Mouse (Mus musculus): ENCODE data around the gene Plxna4. TPM values are rescaled to one million over a fixed set of nuclear protein-coding genes. Genes with fewer than 3 reads are reported as not detected.

Gene Plxna4
- polyA plus RNA-seq, 1 experiment from 2014 or later, result 1.8 TPM

- WGBS, result 58% methylated on average over 4 of the region's 4 CpGs
- no peak overlapping the region for H3K4me3 ChIP-seq (ENCODE audit: low read depth, low read length)
Observed at GRCm38 (mm10) chr6:32212439-32212838, 375.6 kb downstream of the Plxna4 start.

GRCm38 (mm10) chr6:32210139-32210538 is 377.9 kb downstream of the Plxna4 start:
- Histone ChIP-seq H3K36me3 (ENCODE audit: control insufficient read depth, insufficient read depth, low read length) (no peaks in the 10 kb centered on the region), H3K4me3 (ENCODE audit: low read depth, low read length) (no peak overlapping the region), H3K27me3 (replicated peaks; ENCODE audit: control insufficient read depth, insufficient read depth, low read length) (no peaks in the 10 kb centered on the region), H3K27ac (ENCODE audit: low read depth, low read length) (no peak overlapping the region), H3K9me3 (ENCODE audit: control insufficient read depth, low read length) (no peaks in the 10 kb centered on the region), H3K4me2 (no peak overlapping the region), H3K4me1 (replicated peaks; ENCODE audit: control insufficient read depth, insufficient read depth, low read length) (no peaks in the 10 kb centered on the region), H3K9ac (ENCODE audit: low read depth, low read length) (no peak overlapping the region)
- DNase-seq (ENCODE audit: low spot score), result no peak
- 71% methylated on average over 7 of the region's 7 CpGs for WGBS
- no peak for ATAC-seq (replicated peaks; ENCODE audit: low FRiP score)

More at GRCm38 (mm10) chr6:32212439-32212838, 375.6 kb downstream of the Plxna4 start:
- ATAC-seq (replicated peaks; ENCODE audit: low FRiP score) (no peak), DNase-seq (ENCODE audit: low spot score) (no peak)
- H3K27ac ChIP-seq (ENCODE audit: low read depth, low read length), result no peak overlapping the region
- H3K9me3 ChIP-seq (ENCODE audit: control insufficient read depth, low read length), result no peaks in the 10 kb centered on the region
- no peaks in the 10 kb centered on the region for H3K36me3 ChIP-seq (ENCODE audit: control insufficient read depth, insufficient read depth, low read length)
- H3K4me1 ChIP-seq (replicated peaks; ENCODE audit: control insufficient read depth, insufficient read depth, low read length), result no peaks in the 10 kb centered on the region
- no peak overlapping the region for H3K9ac ChIP-seq (ENCODE audit: low read depth, low read length)
- no peak overlapping the region for H3K4me2 ChIP-seq
- H3K27me3 ChIP-seq (replicated peaks; ENCODE audit: control insufficient read depth, insufficient read depth, low read length), result no peaks in the 10 kb centered on the region

GRCm38 (mm10) chr6:32208951-32209350 is 379.0 kb downstream of the Plxna4 start:
- Histone ChIP-seq H3K4me2 (no peak overlapping the region), H3K27ac (ENCODE audit: low read depth, low read length) (no peak overlapping the region), H3K9me3 (ENCODE audit: control insufficient read depth, low read length) (no peaks in the 10 kb centered on the region), H3K4me1 (replicated peaks; ENCODE audit: control insufficient read depth, insufficient read depth, low read length) (no peaks in the 10 kb centered on the region), H3K9ac (ENCODE audit: low read depth, low read length) (no peak overlapping the region), H3K4me3 (ENCODE audit: low read depth, low read length) (no peak overlapping the region), H3K36me3 (ENCODE audit: control insufficient read depth, insufficient read depth, low read length) (no peaks in the 10 kb centered on the region), H3K27me3 (replicated peaks; ENCODE audit: control insufficient read depth, insufficient read depth, low read length) (no peaks in the 10 kb centered on the region)
- no peak for ATAC-seq (replicated peaks; ENCODE audit: low FRiP score)
- WGBS, result 78% methylated on average over 7 of the region's 7 CpGs
- DNase-seq (ENCODE audit: low spot score), result no peak

DNA sequence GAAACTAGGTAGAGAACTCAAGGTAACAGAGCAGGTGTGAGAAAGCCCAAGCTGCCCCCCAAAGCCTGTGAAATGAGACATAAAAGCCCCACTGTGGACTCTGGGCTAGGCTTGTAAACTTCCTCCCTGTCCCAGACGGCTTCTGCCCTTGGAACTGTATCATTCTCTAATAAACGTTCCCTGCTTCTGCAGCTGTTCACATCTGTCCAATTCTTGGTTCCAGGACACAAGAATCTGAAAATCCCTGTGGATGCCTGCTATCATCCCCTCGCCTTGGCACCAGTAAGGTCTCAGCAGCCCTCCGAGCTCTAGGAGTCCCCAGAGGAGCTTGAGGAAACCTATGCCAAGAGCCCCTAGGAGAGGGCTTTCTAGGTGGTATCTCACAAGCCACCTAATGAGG is 383.7 kb downstream of the Plxna4 start:
- WGBS, result 71% methylated on average over 4 of the region's 4 CpGs

GRCm38 (mm10) chr6:32203389-32203788 is 384.6 kb downstream of the Plxna4 start:
- Histone ChIP-seq H3K4me1 (replicated peaks; ENCODE audit: control insufficient read depth, insufficient read depth, low read length) (no peaks in the 10 kb centered on the region), H3K9me3 (ENCODE audit: control insufficient read depth, low read length) (no peaks in the 10 kb centered on the region), H3K27ac (ENCODE audit: low read depth, low read length) (no peak overlapping the region), H3K36me3 (ENCODE audit: control insufficient read depth, insufficient read depth, low read length) (no peaks in the 10 kb centered on the region), H3K9ac (ENCODE audit: low read depth, low read length) (no peak overlapping the region), H3K4me2 (no peak overlapping the region), H3K4me3 (ENCODE audit: low read depth, low read length) (no peak overlapping the region), H3K27me3 (replicated peaks; ENCODE audit: control insufficient read depth, insufficient read depth, low read length) (no peaks in the 10 kb centered on the region)
- ATAC-seq (replicated peaks; ENCODE audit: low FRiP score) (no peak), DNase-seq (ENCODE audit: low spot score) (no peak)
- WGBS, result 55% methylated on average over 4 of the region's 4 CpGs

More for the DNA sequence above, 383.7 kb downstream of the Plxna4 start:
- Histone ChIP-seq H3K4me2 (no peak overlapping the region), H3K27me3 (replicated peaks; ENCODE audit: control insufficient read depth, insufficient read depth, low read length) (no peaks in the 10 kb centered on the region), H3K9ac (ENCODE audit: low read depth, low read length) (no peak overlapping the region), H3K4me1 (replicated peaks; ENCODE audit: control insufficient read depth, insufficient read depth, low read length) (no peaks in the 10 kb centered on the region), H3K4me3 (ENCODE audit: low read depth, low read length) (no peak overlapping the region), H3K9me3 (ENCODE audit: control insufficient read depth, low read length) (no peaks in the 10 kb centered on the region), H3K36me3 (ENCODE audit: control insufficient read depth, insufficient read depth, low read length) (no peaks in the 10 kb centered on the region), H3K27ac (ENCODE audit: low read depth, low read length) (no peak overlapping the region)
- DNase-seq (ENCODE audit: low spot score), result no peak
- no peak for ATAC-seq (replicated peaks; ENCODE audit: low FRiP score)

DNA sequence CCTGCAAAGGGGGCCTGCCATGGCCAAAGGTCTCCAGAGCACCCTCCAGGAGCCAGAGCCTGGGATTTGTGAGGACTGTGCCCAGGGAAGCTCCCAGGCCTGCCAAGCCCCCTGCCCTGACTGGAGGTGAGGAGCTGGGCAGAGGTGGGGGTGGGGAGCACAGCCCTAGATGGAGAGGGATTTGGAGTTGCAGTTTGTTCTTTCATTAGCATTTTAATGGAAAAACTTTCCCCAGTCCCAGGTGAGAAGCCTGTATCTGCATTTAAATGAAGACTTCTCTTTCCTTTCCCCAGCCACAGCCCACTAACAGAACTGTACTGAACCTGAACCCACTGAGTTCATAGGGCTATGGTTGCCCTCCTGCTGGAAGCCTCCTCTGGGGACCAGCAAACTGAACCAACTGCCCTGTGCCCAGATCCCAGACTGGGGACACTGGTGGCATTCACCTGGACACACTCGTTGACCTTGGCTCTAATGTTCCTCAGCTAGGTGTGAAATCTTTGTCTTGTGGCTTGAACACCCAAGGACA is 385.3 kb downstream of the Plxna4 start:
- DNase-seq (ENCODE audit: low spot score), result no peak
- Histone ChIP-seq H3K36me3 (ENCODE audit: control insufficient read depth, insufficient read depth, low read length) (no peaks in the 10 kb centered on the region), H3K27me3 (replicated peaks; ENCODE audit: control insufficient read depth, insufficient read depth, low read length) (no peaks in the 10 kb centered on the region), H3K9me3 (ENCODE audit: control insufficient read depth, low read length) (no peaks in the 10 kb centered on the region), H3K4me2 (no peak overlapping the region), H3K27ac (ENCODE audit: low read depth, low read length) (no peak overlapping the region), H3K4me3 (ENCODE audit: low read depth, low read length) (no peak overlapping the region), H3K4me1 (replicated peaks; ENCODE audit: control insufficient read depth, insufficient read depth, low read length) (no peaks in the 10 kb centered on the region), H3K9ac (ENCODE audit: low read depth, low read length) (no peak overlapping the region)
- WGBS, result 43% methylated on average over 1 of the region's 1 CpGs
- no peak for ATAC-seq (replicated peaks; ENCODE audit: low FRiP score)

DNA sequence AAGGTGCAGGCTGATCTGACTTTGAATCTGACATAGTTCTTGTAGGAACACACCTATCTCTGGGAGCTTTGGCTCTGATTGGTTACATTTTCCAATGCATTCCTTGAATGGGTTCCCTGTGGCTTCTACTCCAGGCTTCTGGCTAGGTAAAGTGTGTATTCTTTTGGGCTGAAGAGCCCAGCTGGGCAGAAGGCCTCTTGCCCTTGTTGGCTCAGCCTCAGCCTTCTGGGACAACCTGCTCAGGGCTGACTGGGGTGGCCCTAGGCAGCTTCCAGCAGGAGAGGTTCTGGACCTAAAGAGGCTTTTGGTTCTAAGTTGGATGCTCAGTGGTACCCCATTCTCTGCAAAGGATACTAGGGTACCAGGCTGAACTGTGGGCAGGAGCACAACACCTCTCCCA is 386.5 kb downstream of the Plxna4 start:
- no peak for ATAC-seq (replicated peaks; ENCODE audit: low FRiP score)
- Histone ChIP-seq H3K27ac (ENCODE audit: low read depth, low read length) (no peak overlapping the region), H3K4me1 (replicated peaks; ENCODE audit: control insufficient read depth, insufficient read depth, low read length) (no peaks in the 10 kb centered on the region)

DNA sequence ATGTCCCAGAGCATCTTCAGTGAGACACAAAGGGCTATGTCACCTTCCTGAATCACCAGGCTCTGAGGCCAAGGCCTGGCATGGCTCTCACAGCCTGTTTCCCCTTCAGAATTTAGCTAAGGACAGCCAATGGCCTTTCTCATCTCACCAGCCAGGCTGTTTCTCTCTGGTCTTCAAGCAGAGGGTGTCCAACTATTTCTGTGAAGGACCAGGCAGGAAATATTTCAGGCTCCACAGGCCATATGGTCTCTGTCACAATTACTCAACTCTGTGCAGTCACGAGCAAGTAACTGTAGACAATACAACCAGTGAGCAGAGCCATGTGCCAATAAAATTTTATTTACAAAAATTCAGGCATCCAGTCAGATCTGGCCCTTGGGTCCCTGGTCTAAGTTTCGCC is 388.4 kb downstream of the Plxna4 start:
- no peak for ATAC-seq (replicated peaks; ENCODE audit: low FRiP score)
- H3K36me3 ChIP-seq (ENCODE audit: control insufficient read depth, insufficient read depth, low read length), result no peaks in the 10 kb centered on the region

More for the DNA sequence above, 386.5 kb downstream of the Plxna4 start:
- no peaks in the 10 kb centered on the region for H3K36me3 ChIP-seq (ENCODE audit: control insufficient read depth, insufficient read depth, low read length)
- H3K4me3 ChIP-seq (ENCODE audit: low read depth, low read length), result no peak overlapping the region
- no peak for DNase-seq (ENCODE audit: low spot score)
- H3K4me2 ChIP-seq, result no peak overlapping the region
- H3K9ac ChIP-seq (ENCODE audit: low read depth, low read length), result no peak overlapping the region
- no peaks in the 10 kb centered on the region for H3K9me3 ChIP-seq (ENCODE audit: control insufficient read depth, low read length)
- H3K27me3 ChIP-seq (replicated peaks; ENCODE audit: control insufficient read depth, insufficient read depth, low read length), result no peaks in the 10 kb centered on the region

DNA sequence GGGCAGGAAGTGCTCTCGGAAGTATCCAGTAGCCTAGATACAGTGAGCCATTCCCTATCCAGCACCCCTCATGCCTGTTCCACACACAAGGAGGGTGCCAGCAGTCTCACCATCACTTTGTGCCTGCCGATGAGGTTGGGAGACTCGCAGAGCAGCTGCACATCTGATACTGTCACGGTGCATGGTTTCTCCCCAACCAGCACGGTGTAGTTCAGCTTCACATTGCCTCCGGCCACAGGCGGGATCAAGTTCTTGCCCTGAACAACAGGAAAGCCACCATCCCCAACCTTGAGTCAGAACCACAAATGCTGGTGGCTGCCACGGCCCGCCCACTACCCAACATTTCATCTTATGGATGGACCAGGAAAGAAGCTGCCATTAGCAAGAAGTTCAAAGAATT is 391.1 kb downstream of the Plxna4 start:
- H3K27me3 ChIP-seq (replicated peaks; ENCODE audit: control insufficient read depth, insufficient read depth, low read length), result no peaks in the 10 kb centered on the region
- WGBS, result 77% methylated on average over 9 of the region's 9 CpGs
- H3K4me3 ChIP-seq (ENCODE audit: low read depth, low read length), result no peak overlapping the region
- ATAC-seq (replicated peaks; ENCODE audit: low FRiP score), result no peak
- DNase-seq (ENCODE audit: low spot score), result no peak
- no peak overlapping the region for H3K27ac ChIP-seq (ENCODE audit: low read depth, low read length)
- no peaks in the 10 kb centered on the region for H3K9me3 ChIP-seq (ENCODE audit: control insufficient read depth, low read length)
- H3K9ac ChIP-seq (ENCODE audit: low read depth, low read length), result no peak overlapping the region
- H3K4me2 ChIP-seq, result no peak overlapping the region
- H3K4me1 ChIP-seq (replicated peaks; ENCODE audit: control insufficient read depth, insufficient read depth, low read length), result no peaks in the 10 kb centered on the region
- H3K36me3 ChIP-seq (ENCODE audit: control insufficient read depth, insufficient read depth, low read length), result no peaks in the 10 kb centered on the region

More for the DNA sequence above, 388.4 kb downstream of the Plxna4 start:
- Histone ChIP-seq H3K4me2 (no peak overlapping the region), H3K9me3 (ENCODE audit: control insufficient read depth, low read length) (no peaks in the 10 kb centered on the region), H3K4me3 (ENCODE audit: low read depth, low read length) (no peak overlapping the region), H3K27me3 (replicated peaks; ENCODE audit: control insufficient read depth, insufficient read depth, low read length) (no peaks in the 10 kb centered on the region), H3K27ac (ENCODE audit: low read depth, low read length) (no peak overlapping the region), H3K4me1 (replicated peaks; ENCODE audit: control insufficient read depth, insufficient read depth, low read length) (no peaks in the 10 kb centered on the region), H3K9ac (ENCODE audit: low read depth, low read length) (no peak overlapping the region)
- DNase-seq (ENCODE audit: low spot score), result no peak
- 67% methylated on average over 2 of the region's 2 CpGs for WGBS
